Mouse (Mus musculus) testis, adult 2 months (tissue): ENCODE results near the gene Pakap. TPM values are rescaled to one million over a fixed set of nuclear protein-coding genes. Genes with fewer than 3 reads are reported as not detected.

Experiments
- H3K27ac ChIP-seq: fragments of 200-500 bp; 2 replicates; pipeline ENCODE4 v1.5.1; 2012; ENCODE audit warnings: low read depth, low read length; ENCODE audit not compliant: control insufficient read depth, insufficient read depth
- H3K27me3 ChIP-seq: fragments of 200-500 bp; 2 replicates; pipeline ENCODE4 v1.6.1; 2012; ENCODE audit warnings: mild to moderate bottlenecking, low read length, moderate library complexity; ENCODE audit not compliant: control insufficient read depth, insufficient read depth
- H3K36me3 ChIP-seq: fragments of 200-500 bp; 2 replicates; pipeline ENCODE4 v1.6.1; 2012; ENCODE audit warnings: mild to moderate bottlenecking, low read length; ENCODE audit not compliant: control insufficient read depth, insufficient read depth
- H3K4me1 ChIP-seq: fragments of 200-500 bp; 2 replicates; pipeline ENCODE4 v1.6.1; 2012; ENCODE audit warnings: low read length; ENCODE audit not compliant: control insufficient read depth, insufficient read depth
- H3K4me3 ChIP-seq: fragments of 200-500 bp; 2 replicates; pipeline ENCODE4 v1.5.1; 2012; ENCODE audit warnings: low read depth, mild to moderate bottlenecking, low read length, moderate library complexity, mixed read lengths; ENCODE audit not compliant: control insufficient read depth
- CTCF ChIP-seq: fragments of 200-500 bp; IDR thresholded peaks from 2 replicates; pipeline ENCODE4 v1.5.1; 2012; ENCODE audit warnings: low read depth, mild to moderate bottlenecking, inconsistent platforms, low read length, moderate library complexity; ENCODE audit not compliant: control insufficient read depth, insufficient read depth, insufficient replicate concordance
- POLR2A ChIP-seq: fragments of 200-500 bp; IDR thresholded peaks from 2 replicates; pipeline ENCODE4 v1.6.1; 2012; ENCODE audit warnings: low read depth, mild to moderate bottlenecking, inconsistent platforms, low read length, moderate library complexity; ENCODE audit not compliant: control insufficient read depth
- polyA plus RNA-seq: library from polyadenylated mRNA; depleted of rRNA; stranded (reverse); fragments of >200 nt; gene quantifications from 2 replicates; pipeline ENCODE4 v1.2.3, GENCODE M21; 2012

The Pakap gene
- polyA plus RNA-seq, 1 experiment, result 0.96 TPM

GRCm38 (mm10) chr4:57845541-57846210, 277.7 kb downstream of the Pakap start:
- Histone ChIP-seq H3K27me3 (no peaks in the 10 kb centered on the region), H3K4me1 (no peaks in the 10 kb centered on the region), H3K27ac (no peak overlapping the region), H3K4me3 (no peak overlapping the region), H3K36me3 (no peaks in the 10 kb centered on the region)
- no peak for TF ChIP-seq POLR2A
- no peak for TF ChIP-seq CTCF

DNA sequence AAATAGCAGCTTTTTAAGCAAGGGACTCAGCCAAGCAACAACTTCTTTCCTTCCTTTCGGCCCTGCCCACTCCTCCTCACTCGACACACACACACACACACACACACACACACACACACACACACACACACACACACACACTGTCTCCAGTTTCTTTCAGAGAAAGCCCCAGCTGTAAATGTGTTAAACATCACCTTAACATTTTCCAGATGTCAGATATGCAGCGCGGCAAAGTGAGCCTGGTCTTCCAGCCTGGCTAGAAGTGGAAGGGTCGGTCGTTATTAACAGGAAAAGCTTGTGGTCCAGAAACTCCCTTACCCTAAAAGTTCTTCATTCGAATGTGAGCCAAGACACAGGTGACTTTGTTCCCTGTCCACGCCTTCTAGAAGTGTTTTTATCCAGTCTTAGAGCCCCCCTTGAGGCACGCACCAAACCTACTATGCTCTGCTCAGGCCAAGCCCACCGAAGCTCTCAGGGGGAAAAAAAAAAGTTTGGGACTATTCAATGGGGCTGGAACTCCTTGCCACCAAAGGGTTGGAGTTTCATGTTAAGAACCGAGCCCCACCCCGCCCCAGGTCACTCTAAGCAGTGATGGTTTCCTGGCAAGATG, 278.5 kb downstream of the Pakap start:
- Histone ChIP-seq H3K27ac (no peak overlapping the region), H3K27me3 (no peaks in the 10 kb centered on the region), H3K4me3 (no peak overlapping the region), H3K36me3 (no peaks in the 10 kb centered on the region), H3K4me1 (no peaks in the 10 kb centered on the region)
- TF ChIP-seq POLR2A (no peak), CTCF (no peak)

- Histone ChIP-seq H3K36me3 (no peaks in the 10 kb centered on the region), H3K27me3 (no peaks in the 10 kb centered on the region), H3K4me3 (no peak overlapping the region), H3K27ac (no peak overlapping the region), H3K4me1 (no peaks in the 10 kb centered on the region)
- TF ChIP-seq POLR2A (no peak), CTCF (no peak)
These were observed 279.0 kb downstream of the Pakap start for GRCm38 (mm10) chr4:57846991-57847422.

GRCm38 (mm10) chr4:57847676-57848075, 279.7 kb downstream of the Pakap start:
- H3K4me1 ChIP-seq, result no peaks in the 10 kb centered on the region
- no peaks in the 10 kb centered on the region for H3K36me3 ChIP-seq
- no peaks in the 10 kb centered on the region for H3K27me3 ChIP-seq
- H3K27ac ChIP-seq, result no peak overlapping the region
- TF ChIP-seq POLR2A, result no peak
- no peak for TF ChIP-seq CTCF
- H3K4me3 ChIP-seq, result no peak overlapping the region

GRCm38 (mm10) chr4:57849465-57849864, 281.5 kb downstream of the Pakap start:
- Histone ChIP-seq H3K27ac (no peak overlapping the region), H3K4me1 (no peaks in the 10 kb centered on the region; the same call in 1 of the 2 replicates), H3K27me3 (no peaks in the 10 kb centered on the region), H3K4me3 (no peak overlapping the region), H3K36me3 (no peaks in the 10 kb centered on the region)
- TF ChIP-seq CTCF (no peak; the same call in 1 of the 2 replicates), POLR2A (no peak)

DNA sequence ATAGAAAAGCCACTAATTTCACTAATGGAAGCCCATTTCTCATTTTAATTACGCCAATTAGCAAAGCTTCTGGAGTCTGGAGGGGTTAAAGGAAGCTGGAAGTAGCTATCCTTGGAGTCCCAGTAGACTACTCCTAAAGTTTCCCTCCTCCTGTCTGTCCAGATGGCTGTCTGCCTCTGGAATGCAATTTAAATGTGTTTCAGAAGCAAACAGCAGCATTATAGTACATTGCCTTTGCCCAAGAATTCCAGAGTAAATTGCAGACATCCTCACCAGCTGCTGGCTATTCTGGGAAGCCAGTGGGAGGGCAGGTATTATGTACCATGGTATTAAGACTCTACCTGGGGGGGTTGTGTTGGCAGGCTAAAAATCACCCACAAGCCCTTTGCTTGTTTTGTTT, 283.8 kb downstream of the Pakap start:
- Histone ChIP-seq H3K36me3 (no peaks in the 10 kb centered on the region), H3K4me1 (peaks cover 3% of the 10 kb centered on the region), H3K27ac (no peak overlapping the region), H3K4me3 (no peak overlapping the region), H3K27me3 (no peaks in the 10 kb centered on the region)
- TF ChIP-seq CTCF, result no peak
- no peak for TF ChIP-seq POLR2A

DNA sequence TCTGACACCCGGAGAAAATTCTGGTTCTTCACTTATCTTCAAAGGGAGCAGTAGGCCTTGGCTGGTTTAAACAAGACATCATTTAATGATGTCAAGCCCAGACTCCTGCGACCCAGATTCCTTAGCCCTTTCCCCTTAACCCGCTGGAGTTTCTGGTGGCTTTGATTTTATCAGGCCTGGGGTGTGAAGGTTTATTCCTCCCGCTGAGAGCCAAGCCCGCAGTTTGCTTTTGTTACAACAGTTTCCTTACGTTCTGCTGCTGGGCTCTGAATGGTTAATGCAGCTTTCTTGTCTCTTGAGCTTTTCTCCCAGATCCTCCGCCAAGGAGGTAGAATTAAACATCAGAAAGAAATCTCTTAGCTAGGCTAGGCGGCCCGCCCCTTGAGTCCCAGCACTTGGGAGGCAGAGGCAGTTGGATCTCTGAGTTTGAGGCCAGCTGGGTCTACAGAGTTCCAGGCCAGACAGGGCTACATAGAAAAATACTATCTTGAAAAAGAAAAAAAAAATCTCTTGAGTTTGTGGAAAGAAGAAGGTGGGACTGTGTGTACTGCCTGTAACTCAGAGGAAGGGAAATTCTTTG, 284.6 kb downstream of the Pakap start:
- no peaks in the 10 kb centered on the region for H3K36me3 ChIP-seq
- no peaks in the 10 kb centered on the region for H3K27me3 ChIP-seq
- no peak overlapping the region for H3K4me3 ChIP-seq
- TF ChIP-seq POLR2A, result no peak
- TF ChIP-seq CTCF, result no peak
- peaks cover 3% of the 10 kb centered on the region for H3K4me1 ChIP-seq
- H3K27ac ChIP-seq, result no peak overlapping the region
